ENCODE assay signal across 24 mouse cellular contexts in the genomic region with DNA sequence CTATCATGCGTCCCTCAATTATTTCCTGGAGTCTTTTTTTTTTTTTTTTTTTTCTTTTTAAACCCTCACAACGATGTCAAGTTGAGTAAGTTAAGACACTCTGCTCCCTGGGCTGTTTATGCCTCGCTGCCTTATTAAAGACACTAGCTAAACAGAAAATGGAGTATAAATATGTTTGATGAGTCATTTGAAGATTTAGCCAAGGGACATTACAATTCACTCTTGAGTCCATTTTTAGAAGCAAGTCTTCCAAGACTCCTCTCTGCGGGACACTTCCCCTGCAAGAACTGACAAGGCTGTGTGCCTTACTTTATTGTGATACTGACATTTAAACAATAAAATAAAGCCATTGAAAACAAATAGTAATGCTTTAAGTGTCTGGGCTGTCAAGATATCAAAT.
"Had no signal": no experiment of that assay in that cellular context is flagged by ENCODE, and none has a peak within 500 bp of the region (broad histone marks: within the 10 kb centered on the region; RNA-seq: fewer than 3 reads in every experiment).

No protein-coding gene starts in this region.

- H3K27ac ChIP-seq: heart, adult 2 months; heart, embryonic 13.5 days; heart, embryonic 15.5 days; hindbrain, embryonic 13.5 days; hindbrain, embryonic 15.5 days; hindbrain, postnatal 0 days; layer of hippocampus, adult 2 months; left cerebral cortex, adult 2 months; limb, embryonic 10.5 days; limb, embryonic 12.5 days had no signal

- H3K9ac ChIP-seq: forebrain, postnatal 0 days; heart, embryonic 13.5 days; heart, embryonic 15.5 days; hindbrain, embryonic 13.5 days; hindbrain, embryonic 15.5 days; limb, embryonic 12.5 days had no signal

- DNase-seq: forebrain, postnatal 0 days; gastrocnemius, postnatal 14 days; gastrocnemius, postnatal 36 days; heart, adult 2 months; heart, postnatal 14 days; heart, postnatal 36 days; kidney, adult 18-20 months; kidney, adult 8-10 months; kidney, postnatal 10 days; kidney, postnatal 25 days; kidney, postnatal 4 days; liver had no signal

- H3K36me3 ChIP-seq: heart, embryonic 13.5 days; heart, embryonic 15.5 days; hindbrain, embryonic 13.5 days; hindbrain, embryonic 15.5 days; limb, embryonic 10.5 days; limb, embryonic 12.5 days had no signal

- H3K9me3 ChIP-seq: heart, embryonic 13.5 days; heart, embryonic 15.5 days; hindbrain, embryonic 13.5 days; hindbrain, embryonic 15.5 days; limb, embryonic 10.5 days; limb, embryonic 12.5 days had no signal

- H3K4me1 ChIP-seq: hindbrain, embryonic 13.5 days; hindbrain, embryonic 15.5 days had no signal

- ATAC-seq: forebrain, postnatal 0 days; hindbrain, postnatal 0 days; intestine, embryonic 16.5 days had no signal

- H3K4me3 ChIP-seq: heart, adult 2 months; heart, embryonic 13.5 days; heart, embryonic 15.5 days; hindbrain, embryonic 13.5 days; hindbrain, embryonic 15.5 days; layer of hippocampus, adult 2 months; left cerebral cortex, adult 2 months; limb, embryonic 10.5 days; limb, embryonic 12.5 days had no signal

- H3K27me3 ChIP-seq: heart, embryonic 13.5 days; heart, embryonic 15.5 days; hindbrain, embryonic 15.5 days; limb, embryonic 12.5 days had no signal

- H3K4me2 ChIP-seq: heart, embryonic 11.5 days; heart, embryonic 13.5 days; heart, embryonic 15.5 days; hindbrain, embryonic 13.5 days; hindbrain, embryonic 15.5 days; limb, embryonic 12.5 days; liver, embryonic 11.5 days had no signal
